Mouse (Mus musculus) lung, adult 2 months (tissue): Measurements from ENCODE around the gene Usp1. TPM values are rescaled to one million over a fixed set of nuclear protein-coding genes. Genes with fewer than 3 reads are reported as not detected.
A peak's percentile ranks its signal among the peaks of the same experiment; 100 is the strongest.
"Not testable (repeated sequence)": the region's sequence is repeated elsewhere in the genome, so short reads cannot be mapped to it uniquely, and the experiment has no call there.

ENCODE experiments used
- DNase-seq: peaks from one replicate; pipeline ENCODE4 v3.0.0; 2022
- H3K4me1 ChIP-seq: fragments of 200-500 bp; 2 replicates; pipeline ENCODE4 v1.6.1; 2011; ENCODE audit warnings: low read length; ENCODE audit not compliant: control insufficient read depth, insufficient read depth
- H3K4me3 ChIP-seq: fragments of 200-500 bp; replicated peaks from 2 replicates; pipeline ENCODE3; 2011; ENCODE audit warnings: low read depth, mild to moderate bottlenecking, control low read depth, low read length; ENCODE audit errors: extremely low read depth
- CTCF ChIP-seq: fragments of 200-500 bp; IDR thresholded peaks from 2 replicates; pipeline ENCODE4 v1.5.1; 2011; ENCODE audit warnings: mild to moderate bottlenecking, low read length, control low read depth; ENCODE audit not compliant: insufficient read depth
- POLR2A ChIP-seq: fragments of 200-500 bp; IDR thresholded peaks from 2 replicates; pipeline ENCODE4 v1.6.1; 2011; ENCODE audit warnings: low read depth, mild to moderate bottlenecking, control low read depth, low read length, borderline replicate concordance; ENCODE audit errors: extremely low read depth
- WGBS: fragments of 180-500 bp; shearing (Covaris S2); methylation state at CpG from one replicate; pipeline ENCODE4 v1.1.7; 2018; 5-methylcytosine and 5-hydroxymethylcytosine counted together
- polyA plus RNA-seq: library from polyadenylated mRNA; depleted of rRNA; stranded (reverse); fragments of >200 nt; gene quantifications from 2 replicates; pipeline ENCODE4 v1.2.3, GENCODE M21; 2012

The Usp1 gene
- polyA plus RNA-seq, 1 experiment, result 43.2 TPM

DNA sequence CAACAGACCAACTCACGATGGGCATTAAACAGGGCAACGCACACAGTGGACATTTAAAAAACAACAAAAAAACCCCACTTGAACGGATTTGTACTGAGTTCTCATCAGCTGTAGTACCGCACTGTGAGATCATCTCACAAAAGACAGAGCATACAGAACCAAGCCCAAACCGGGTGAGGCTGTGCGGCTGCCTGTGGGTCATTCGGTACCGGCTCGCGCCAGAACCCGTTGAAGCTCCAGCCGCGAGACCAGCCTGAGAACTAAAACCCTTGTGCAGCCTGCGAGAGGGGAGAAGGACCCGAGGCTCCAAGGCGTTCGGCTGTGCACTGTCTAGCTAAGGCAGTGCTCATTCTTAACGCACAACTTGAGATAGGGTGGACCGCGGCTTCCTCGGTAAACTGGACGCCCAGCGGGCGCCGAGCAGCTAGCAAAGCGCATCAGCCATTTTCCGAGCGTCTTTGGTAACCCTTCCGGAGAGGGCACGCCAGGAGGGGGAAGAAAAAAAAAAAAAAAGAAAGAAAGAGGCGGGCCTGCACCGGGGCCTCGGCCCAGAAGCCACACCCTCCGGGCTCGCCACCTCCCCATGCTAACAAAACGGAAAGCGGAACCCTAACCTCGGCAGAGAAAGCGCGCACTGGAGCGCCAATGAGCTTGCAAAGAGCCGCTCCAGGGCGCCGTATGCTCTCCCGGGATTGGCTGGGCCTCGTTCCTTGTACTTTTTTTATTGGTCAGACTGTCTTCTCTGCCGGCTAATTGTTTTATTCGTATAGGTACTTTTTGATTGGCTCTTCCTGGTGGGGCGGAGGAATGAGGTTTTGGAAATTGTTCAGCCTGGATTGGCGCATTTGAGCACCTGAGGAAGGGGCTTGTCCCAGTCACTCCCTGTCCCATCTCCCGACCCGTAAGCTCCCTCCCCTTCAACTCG, 705 bp upstream of the Usp1 start:
- WGBS, result under 1% methylated on average over 53 of the region's 53 CpGs
- DNase-seq, result peak; percentile 88
- H3K4me1 ChIP-seq, result peaks cover 7% of the 10 kb centered on the region
- peak; percentile 33; the same call in 1 of the 2 replicates for TF ChIP-seq POLR2A
- no peak for TF ChIP-seq CTCF
- peak overlapping the region; percentile 92 for H3K4me3 ChIP-seq

- under 1% methylated on average over 60 of the region's 66 CpGs for WGBS
- TF ChIP-seq CTCF, result no peak
- no peak for TF ChIP-seq POLR2A
- H3K4me1 ChIP-seq, result peaks cover 7% of the 10 kb centered on the region
- H3K4me3 ChIP-seq, result peak overlapping the region; percentile 82
- DNase-seq, result peak; percentile 16
Observed at GRCm38 (mm10) chr4:98924071-98924905, 678 bp downstream of the Usp1 start.

- Histone ChIP-seq H3K4me1 (peaks cover 7% of the 10 kb centered on the region), H3K4me3 (peak overlapping the region; percentile 82)
- DNase-seq, result no peak
- whole genome bisulfite sequencing, result 0% methylated on average over 2 of the region's 2 CpGs
- TF ChIP-seq POLR2A (no peak), CTCF (no peak)
Observed at GRCm38 (mm10) chr4:98924906-98925178, 1.2 kb downstream of the Usp1 start.

DNA sequence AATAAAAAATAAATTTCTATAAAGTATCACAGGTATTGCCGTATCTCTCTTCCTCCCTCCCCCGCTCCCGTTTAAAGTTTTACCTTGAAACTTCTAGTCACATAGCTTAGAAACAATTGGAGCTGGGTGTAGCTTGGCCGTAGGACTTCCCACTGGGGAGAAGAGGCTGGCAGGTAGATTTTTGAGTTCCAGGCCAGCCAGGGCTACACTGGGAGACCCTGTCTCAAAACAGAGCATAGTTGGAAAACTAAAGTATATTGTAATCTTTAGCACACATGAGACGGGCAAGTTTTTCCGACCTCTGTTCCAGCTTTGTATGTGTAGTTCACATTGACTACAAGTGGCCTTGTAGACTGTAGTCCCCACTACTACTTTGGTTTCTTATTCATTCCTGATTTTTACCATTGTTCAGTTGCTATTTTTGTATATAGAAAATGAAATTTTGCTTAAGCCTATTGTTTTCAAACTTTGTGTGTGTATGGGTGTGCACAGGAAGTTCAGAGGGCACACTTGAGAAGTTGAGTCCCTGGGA, 1.7 kb downstream of the Usp1 start:
- H3K4me1 ChIP-seq, result peaks cover 7% of the 10 kb centered on the region
- H3K4me3 ChIP-seq, result no peak overlapping the region
- WGBS, result 14% methylated on average over 6 of the region's 6 CpGs
- no peak for DNase-seq
- TF ChIP-seq POLR2A (no peak), CTCF (no peak)

- no peaks in the 10 kb centered on the region for H3K4me1 ChIP-seq
- TF ChIP-seq CTCF (no peak), POLR2A (no peak)
- WGBS, result 82% methylated on average over 6 of the region's 6 CpGs
- DNase-seq, result no peak
- no peak overlapping the region for H3K4me3 ChIP-seq
Observed at GRCm38 (mm10) chr4:98936036-98936435, 12.4 kb downstream of the Usp1 start.

DNA sequence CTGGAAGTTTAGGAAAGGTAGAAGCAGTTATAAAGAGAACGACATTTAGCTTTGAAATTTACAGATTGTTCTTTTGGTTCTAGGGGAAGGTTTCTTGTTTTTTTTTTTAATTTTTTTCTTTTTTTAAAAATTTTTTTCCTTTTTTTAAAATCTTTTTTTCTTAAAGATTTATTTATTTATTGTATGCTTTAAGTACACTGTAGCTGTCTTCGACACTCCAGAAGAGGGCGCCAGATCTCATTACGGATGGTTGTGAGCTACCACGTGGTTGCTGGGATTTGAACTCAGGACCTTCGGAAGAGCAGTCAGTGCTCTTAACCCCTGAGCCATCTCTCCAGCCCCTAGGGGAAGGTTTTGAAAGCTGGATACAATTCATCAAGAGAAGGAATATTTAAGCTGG, 14.6 kb downstream of the Usp1 start:
- not testable (repeated sequence) for H3K4me1 ChIP-seq, DNase-seq, H3K4me3 ChIP-seq
- 91% methylated on average over 6 of the region's 6 CpGs for WGBS

DNA sequence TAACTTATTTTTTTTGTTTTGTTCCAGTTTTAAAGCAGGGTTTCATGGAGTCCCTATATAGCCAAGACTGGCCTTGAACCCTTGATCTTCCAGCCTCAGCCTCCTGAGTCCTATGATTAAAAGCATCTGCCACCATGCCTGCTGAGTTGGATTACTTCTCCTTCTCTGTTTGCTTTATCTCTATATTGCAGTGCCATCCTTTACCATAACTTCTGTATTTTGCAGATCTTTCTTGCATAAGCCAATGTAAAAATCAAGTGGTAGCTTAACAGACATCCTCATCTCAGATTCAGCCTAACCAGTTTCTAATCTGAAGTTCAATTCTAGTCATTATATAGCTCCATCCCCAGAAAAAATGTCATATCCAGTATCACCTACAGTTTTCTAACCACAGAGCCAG, 27.0 kb downstream of the Usp1 start:
- Histone ChIP-seq H3K4me1 (no peaks in the 10 kb centered on the region), H3K4me3 (no peak overlapping the region)
- no peak for DNase-seq
- no peak for TF ChIP-seq POLR2A
- no peak for TF ChIP-seq CTCF

DNA sequence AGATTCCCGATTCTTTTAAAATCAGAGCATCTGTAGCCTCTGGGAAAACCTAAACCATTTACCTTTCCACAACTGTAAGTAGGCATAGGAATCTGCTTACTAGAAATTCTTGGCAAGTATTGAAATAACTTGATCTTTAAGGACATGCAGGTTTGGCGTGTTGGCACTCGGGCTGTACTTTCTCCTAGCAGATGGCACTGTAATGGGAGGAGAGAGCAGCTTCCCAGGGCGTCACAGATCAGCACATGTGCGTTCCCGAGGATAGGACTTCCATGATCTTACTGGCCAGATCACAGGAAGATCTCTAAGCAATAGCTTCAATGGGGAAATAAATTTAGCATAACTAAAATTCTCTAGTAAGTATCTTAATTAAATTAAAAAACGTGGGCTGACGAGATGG, 32.4 kb downstream of the Usp1 start:
- DNase-seq, result no peak
- WGBS, result 91% methylated on average over 8 of the region's 8 CpGs
- no peaks in the 10 kb centered on the region for H3K4me1 ChIP-seq
- TF ChIP-seq POLR2A, result no peak
- no peak for TF ChIP-seq CTCF
- H3K4me3 ChIP-seq, result no peak overlapping the region

DNA sequence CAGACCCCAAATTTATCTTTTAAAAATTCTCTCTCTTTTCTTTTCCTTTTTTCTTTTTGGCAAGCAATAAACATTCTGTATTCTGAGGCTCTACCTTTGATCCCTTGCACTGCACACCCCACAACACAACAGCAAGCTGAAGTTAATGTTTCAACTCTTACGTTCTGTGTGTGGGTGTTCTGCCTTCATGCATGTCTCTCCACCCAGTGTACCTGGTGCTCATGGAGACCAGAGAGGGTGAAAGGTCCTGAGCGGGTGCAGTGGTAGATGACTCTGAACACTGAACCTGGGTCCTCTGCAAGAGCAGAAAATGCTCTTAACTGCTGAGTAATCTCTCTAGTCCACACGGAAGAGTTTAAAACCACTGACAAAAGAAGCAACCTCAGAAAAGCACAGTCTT, 36.6 kb downstream of the Usp1 start:
- no peak overlapping the region for H3K4me3 ChIP-seq
- 94% methylated on average over 3 of the region's 3 CpGs for WGBS
- DNase-seq, result no peak
- TF ChIP-seq POLR2A (no peak), CTCF (no peak)
- H3K4me1 ChIP-seq, result no peaks in the 10 kb centered on the region
